Mouse (Mus musculus): ENCODE measurements at regions not wholly inside any gene's neighbourhood (a gene's known extent, or its start where the extent isn't known, plus 50 kb on each side); places are given as distances from the start of the nearest gene placed in this dataset.

GRCm38 (mm10) chr13:31465711-31466110 is 90.2 kb upstream of the Foxq1 start:
- TF ChIP-seq CHD2 (IDR thresholded peaks at IDR 0.05; ENCODE audit: low read length): no peak
- no peak for TF ChIP-seq EP300 (IDR thresholded peaks at IDR 0.05; ENCODE audit: low read depth in 1 of 2, low read length in 2 of 2)
